Mouse (Mus musculus) right cerebral cortex, postnatal 25 days (tissue): Measurements from ENCODE around the gene Slc7a4.
"Not testable (repeated sequence)": the region's sequence is repeated elsewhere in the genome, so short reads cannot be mapped to it uniquely, and the experiment has no call there.

Experiments used
- DNase-seq: peaks from one replicate; pipeline ENCODE4 v3.0.0; 2022

The Slc7a4 gene

GRCm38 (mm10) chr16:17583064-17583463 lies at the start of gene Slc7a4:
Gene Slc7a4, minus strand, starts transcription at chr16:17583214.
- DNase-seq = no peak

GRCm38 (mm10) chr16:17632580-17632979 lies 49.6 kb upstream of the Slc7a4 start:
- DNase-seq = no peak

DNA sequence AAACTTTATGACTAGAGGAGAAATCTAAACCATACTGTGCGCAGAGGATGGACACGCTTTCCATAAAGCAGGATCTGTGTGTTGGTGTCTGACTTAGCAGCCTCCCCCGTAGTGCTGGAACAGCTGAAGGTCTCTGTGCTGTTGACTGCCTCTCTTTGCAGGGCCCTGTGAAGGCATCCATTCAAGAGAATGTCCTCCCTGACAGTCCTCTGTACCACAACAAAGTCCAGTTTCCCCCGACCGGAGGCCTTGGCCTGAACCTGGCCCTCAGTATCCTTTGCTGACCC lies 43.2 kb upstream of the Slc7a4 start:
- DNase-seq = no peak

- DNase-seq = no peak
Observed at GRCm38 (mm10) chr16:17625488-17626268, 42.7 kb upstream of the Slc7a4 start.

GRCm38 (mm10) chr16:17621936-17622335 lies 38.9 kb upstream of the Slc7a4 start:
- no peak for DNase-seq

- peak; percentile 85 for DNase-seq
Observed at GRCm38 (mm10) chr16:17619198-17620105, 36.4 kb upstream of the Slc7a4 start, which contains the start of gene Smpd4. Gene Smpd4, plus strand, starts transcription at chr16:17619354.

GRCm38 (mm10) chr16:17617922-17618565 lies 35.0 kb upstream of the Slc7a4 start:
- peak; percentile 47 for DNase-seq

DNA sequence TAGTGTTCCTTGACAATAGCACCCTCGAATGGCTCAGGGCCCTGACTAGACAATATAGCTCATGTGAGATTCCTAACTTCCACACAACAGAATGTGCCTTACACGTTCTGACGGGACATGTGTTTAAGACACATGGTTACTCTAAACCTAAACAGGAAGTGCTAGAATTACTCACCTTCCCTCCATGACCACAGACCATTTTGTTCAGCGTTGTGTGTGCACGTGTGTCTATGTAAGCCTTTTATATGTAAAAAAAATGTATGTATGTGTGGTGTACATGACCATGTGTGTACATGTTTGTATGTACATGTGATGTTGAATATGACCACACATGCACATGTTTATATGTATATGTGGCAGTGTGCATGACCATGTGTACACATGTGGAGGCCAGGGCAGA lies 33.2 kb upstream of the Slc7a4 start:
- no peak for DNase-seq

- DNase-seq = not testable (repeated sequence)
Observed at GRCm38 (mm10) chr16:17614740-17615139, 31.7 kb upstream of the Slc7a4 start.

- peak; percentile 48 for DNase-seq
Observed at GRCm38 (mm10) chr16:17611383-17611782, 28.4 kb upstream of the Slc7a4 start.

DNA sequence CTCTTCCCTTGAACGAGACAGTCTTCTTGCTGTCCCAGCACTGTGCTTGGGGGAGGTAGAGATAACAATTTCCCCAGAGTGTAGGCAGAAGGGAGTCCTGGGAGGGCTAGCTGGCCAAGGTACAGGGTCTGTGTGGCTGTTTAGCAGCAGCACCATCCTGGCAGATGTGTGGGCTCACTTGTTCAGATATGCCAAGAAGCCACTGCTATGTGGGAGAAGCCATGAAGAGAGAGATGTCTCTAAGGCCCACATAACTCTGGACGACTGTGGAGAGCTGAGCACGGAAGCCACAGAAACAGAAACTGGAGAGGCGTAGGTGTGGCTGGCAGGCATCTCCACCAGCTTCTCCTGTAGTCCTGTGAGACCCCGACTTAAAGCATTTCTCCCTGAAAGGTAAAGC lies 22.7 kb upstream of the Slc7a4 start:
- no peak for DNase-seq

DNA sequence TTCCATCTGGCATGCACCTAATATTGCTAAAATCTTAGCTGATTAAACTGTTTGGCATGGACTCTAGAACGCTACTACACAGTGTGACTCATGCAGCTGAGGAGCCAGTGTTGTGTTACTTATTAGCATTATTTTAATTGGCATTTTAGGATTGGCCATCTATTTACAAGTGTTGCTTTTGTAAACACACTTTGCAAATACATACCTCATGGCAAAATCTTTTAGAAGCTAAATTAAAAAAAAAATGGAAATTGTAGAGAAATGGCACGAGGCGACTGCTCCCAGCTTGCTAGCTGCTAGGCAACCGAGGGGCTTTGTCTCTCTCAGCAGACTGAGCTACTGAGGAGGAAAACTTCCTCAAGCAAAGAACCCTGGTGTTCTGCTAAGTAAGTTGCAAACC lies 21.9 kb upstream of the Slc7a4 start:
- no peak for DNase-seq

DNA sequence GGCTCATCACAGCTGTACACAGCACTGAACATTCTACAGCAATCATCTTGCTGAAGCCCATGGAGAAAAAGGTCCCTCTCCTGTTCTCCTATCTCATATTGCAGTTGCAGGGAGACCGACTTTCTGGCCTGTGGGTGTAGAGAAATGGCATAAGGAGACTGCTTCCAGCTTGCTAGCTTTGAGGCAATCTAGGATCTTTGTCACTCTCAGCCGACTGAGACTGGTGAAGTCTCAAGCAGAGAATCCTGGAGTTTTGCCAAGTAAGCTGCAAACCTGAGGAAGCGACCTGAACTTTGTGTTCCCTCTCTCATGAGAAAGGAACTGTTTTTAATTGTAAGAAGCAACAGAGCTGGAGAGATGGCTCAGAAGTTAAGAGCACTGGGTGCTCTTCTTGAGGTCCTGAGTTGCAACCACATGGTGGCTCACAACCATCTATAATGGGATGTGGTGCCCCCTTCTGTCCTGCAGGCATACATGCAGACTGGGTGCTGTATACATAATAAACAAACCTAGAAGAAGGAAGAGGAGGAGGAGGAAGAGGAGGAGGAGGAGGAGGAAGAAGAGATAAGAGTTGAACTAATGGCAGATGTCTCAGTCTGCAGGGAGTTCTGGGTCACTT lies 18.0 kb upstream of the Slc7a4 start:
- no peak for DNase-seq

GRCm38 (mm10) chr16:17590731-17591130 lies 7.7 kb upstream of the Slc7a4 start:
- DNase-seq = no peak

- DNase-seq = no peak
Observed at GRCm38 (mm10) chr16:17584555-17584954, 1.5 kb upstream of the Slc7a4 start.

DNA sequence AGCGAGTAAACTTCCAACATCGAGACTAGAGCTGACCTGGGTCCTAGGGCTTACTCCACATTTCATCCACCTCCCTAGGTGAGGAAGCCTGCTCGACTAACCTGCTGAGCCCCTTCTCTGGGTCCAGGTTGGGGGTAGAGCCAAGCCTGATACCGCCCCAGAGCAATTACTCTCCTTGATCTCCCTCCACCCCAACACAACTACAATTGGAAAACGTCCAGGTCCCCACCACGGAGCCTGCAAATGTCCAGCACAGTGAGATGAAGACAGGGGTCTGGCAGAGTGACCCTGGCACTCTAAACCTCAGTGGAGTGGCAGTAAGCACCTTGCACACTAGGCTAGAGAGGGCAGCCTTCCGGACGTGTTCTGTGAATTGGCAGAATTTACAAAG lies 6.2 kb downstream of the Slc7a4 start:
- no peak for DNase-seq

DNA sequence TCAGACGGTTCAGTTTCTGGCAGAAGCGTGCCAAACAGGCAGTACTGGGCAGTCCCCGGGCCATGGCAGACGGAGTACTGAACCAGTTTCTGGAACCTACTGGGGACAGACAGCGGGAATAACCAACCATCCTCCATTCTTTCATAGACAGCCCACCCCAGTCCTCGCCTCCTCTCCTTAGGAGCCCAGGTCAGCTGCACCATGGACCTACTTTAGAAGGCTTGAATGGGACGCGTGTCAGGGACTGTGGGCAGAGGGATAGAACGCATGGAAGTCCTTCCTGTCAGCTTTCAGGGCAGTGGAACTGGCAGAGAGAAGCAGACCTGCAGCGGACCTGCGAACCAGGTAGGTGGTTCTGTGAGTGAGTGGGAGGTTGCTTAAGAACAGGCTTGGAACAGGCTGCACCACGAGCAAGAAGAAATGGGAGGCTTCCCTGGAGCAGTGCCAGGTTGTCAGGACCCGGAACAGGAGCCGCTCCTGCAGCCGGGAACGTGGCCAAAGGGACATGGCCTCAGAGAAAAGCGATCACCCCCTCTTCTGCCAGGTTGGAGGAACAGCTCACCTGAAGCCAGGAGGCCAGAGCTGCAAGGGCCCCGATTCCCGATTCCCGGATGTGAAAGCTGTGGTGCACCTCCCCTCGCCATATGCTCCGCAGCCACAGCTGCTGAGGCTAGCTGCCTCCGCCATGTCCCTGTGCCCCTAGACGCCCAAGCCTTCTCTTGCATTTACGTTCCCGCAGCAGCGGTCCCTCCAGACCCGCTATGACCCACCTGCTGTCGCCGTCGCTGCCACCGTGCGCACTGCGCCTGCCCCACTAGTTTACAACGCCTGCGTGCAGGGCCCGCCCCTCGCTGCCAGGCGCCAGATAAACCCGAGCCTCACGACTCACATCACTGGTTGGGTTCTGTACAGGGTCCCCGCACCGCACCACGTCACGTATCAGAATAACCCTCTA lies 6.9 kb downstream of the Slc7a4 start:
- peak; percentile 82 for DNase-seq

DNA sequence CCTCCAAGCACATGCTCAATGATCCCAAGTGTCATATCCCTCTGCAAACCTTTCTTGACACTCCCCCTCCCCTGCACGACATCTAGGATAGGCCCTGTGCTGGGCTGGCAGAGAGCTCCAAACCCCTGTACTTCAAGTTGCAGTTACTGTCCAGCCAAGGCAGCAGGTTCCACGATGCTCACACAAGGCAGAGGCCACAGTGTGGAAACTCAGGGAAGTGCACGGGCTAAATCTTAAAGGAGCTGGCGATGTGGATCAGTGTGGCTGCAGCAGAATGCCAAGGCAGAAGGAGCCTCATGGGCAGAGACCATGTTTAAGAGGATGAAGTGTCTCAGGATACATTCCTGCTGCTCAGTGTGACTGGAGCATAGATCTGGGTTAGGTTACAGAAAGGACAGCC lies 16.8 kb downstream of the Slc7a4 start:
- no peak for DNase-seq

DNA sequence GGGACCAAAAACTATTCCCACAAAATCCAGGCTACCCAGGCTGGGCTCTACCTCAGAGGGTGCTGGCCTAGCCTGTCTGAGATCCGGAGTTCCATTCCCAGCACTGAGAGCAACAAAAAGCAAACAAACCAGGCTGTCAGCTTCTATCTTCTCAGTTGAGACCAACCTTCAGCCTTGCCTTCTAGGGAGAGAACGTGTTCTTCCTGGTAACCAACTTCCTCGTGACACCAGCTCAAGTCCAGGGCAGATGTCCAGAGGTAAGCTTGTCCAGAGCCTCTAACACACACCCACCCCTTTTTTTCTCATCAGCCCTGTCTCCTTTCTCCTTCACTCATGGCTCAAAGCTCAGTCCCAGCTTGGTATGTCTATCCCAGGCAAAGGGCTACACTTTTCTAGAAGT lies 18.2 kb downstream of the Slc7a4 start:
- no peak for DNase-seq

DNA sequence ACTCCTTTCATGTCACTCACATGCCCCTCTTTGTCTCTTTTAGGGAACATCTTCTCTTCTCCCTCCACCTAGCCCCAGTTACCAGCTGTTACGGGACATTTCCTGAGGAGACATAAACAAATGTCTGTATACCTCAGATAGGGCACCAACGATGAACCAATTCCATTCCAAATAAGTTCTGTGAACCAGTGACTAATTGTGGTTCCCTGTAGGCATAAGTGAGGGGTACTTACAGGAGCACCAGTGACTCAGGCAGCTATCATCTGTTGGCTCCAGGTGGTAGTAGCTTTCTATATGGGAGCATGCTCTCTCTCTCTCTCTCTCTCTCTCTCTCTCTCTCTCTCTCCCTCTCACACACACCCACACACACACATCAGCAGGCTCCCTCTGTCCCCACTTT lies 18.8 kb downstream of the Slc7a4 start:
- DNase-seq = no peak

GRCm38 (mm10) chr16:17563580-17563979 lies 19.4 kb downstream of the Slc7a4 start:
- DNase-seq = no peak

GRCm38 (mm10) chr16:17561751-17562208 lies 21.2 kb downstream of the Slc7a4 start, which contains the start of gene P2rx6:
Gene P2rx6, plus strand, starts transcription at chr16:17561885.
- DNase-seq = no peak
